Mouse (Mus musculus) neural tube, embryonic 11.5 days (tissue): Measurements from ENCODE around the gene Prokr2. TPM values are rescaled to one million over a fixed set of nuclear protein-coding genes. Genes with fewer than 3 reads are reported as not detected.
"Not testable (repeated sequence)": the region's sequence is repeated elsewhere in the genome, so short reads cannot be mapped to it uniquely, and the experiment has no call there.

Experiments
- ATAC-seq: fragments of 200-750 bp; cut with Nextera tagmentation; 2 replicates; pipeline ENCODE4 v1.8.0; 2017; ENCODE audit warnings: moderate number of reproducible peaks, mild to moderate bottlenecking, moderate TSS enrichment, moderate library complexity; ENCODE audit not compliant: insufficient read depth, low FRiP score, low TSS enrichment
- DNase-seq: peaks from one replicate; pipeline ENCODE4 v3.0.0-alpha.2; 2015; ENCODE audit warnings: low spot score
- H3K27ac ChIP-seq: fragments of 300-500 bp; sonication (generic); 2 replicates; pipeline ENCODE4 v1.5.1; 2014; ENCODE audit warnings: low read depth, mild to moderate bottlenecking, low read length
- H3K27me3 ChIP-seq: fragments of 300-500 bp; sonication (generic); 2 replicates; pipeline ENCODE4 v1.6.1; 2014; ENCODE audit warnings: mild to moderate bottlenecking, low read length, mixed read lengths; ENCODE audit not compliant: control insufficient read depth, insufficient read depth
- H3K36me3 ChIP-seq: fragments of 300-500 bp; sonication (generic); 2 replicates; pipeline ENCODE4 v1.6.1; 2014; ENCODE audit warnings: mild to moderate bottlenecking, low read length, moderate library complexity, mixed read lengths; ENCODE audit not compliant: control insufficient read depth, insufficient read depth
- H3K4me1 ChIP-seq: fragments of 300-500 bp; sonication (generic); 2 replicates; pipeline ENCODE4 v1.6.1; 2014; ENCODE audit warnings: low read length, mixed read lengths; ENCODE audit not compliant: control insufficient read depth, insufficient read depth
- H3K4me2 ChIP-seq: fragments of 300-500 bp; sonication (generic); 2 replicates; pipeline ENCODE4 v1.6.1; 2014; ENCODE audit warnings: low read depth, mild to moderate bottlenecking, moderate library complexity
- H3K4me3 ChIP-seq: fragments of 300-500 bp; sonication (generic); 2 replicates; pipeline ENCODE4 v1.5.1; 2014; ENCODE audit warnings: low read depth, low read length
- H3K9ac ChIP-seq: fragments of 300-500 bp; sonication (generic); 2 replicates; pipeline ENCODE4 v1.6.1; 2014; ENCODE audit warnings: mild to moderate bottlenecking, low read length
- H3K9me3 ChIP-seq: fragments of 300-500 bp; sonication (generic); 2 replicates; pipeline ENCODE4 v1.6.1; 2016; ENCODE audit warnings: low read length; ENCODE audit not compliant: control insufficient read depth
- WGBS: fragments of 180-500 bp; shearing (Covaris S2); extraction: QIAGEN DNeasy Blood & Tissue Kit; methylation state at CpG from one replicate; pipeline ENCODE4 v1.1.7; 2014; 5-methylcytosine and 5-hydroxymethylcytosine counted together
- polyA plus RNA-seq: library from polyadenylated mRNA; unstranded; fragments of >200 nt; fragmentation: Nextera tagmentation; extraction: Ambion mirVana; gene quantifications from 2 replicates; pipeline ENCODE4 v1.2.1, GENCODE M21; 2014

Prokr2 gene
- polyA plus RNA-seq, 1 experiment from 2014 or later = 0.98 TPM

GRCm38 (mm10) chr2:132317178-132317577 lies 68.1 kb downstream of the Prokr2 start:
- no peak for ATAC-seq
- H3K9ac ChIP-seq = no peak overlapping the region
- no peaks in the 10 kb centered on the region for H3K9me3 ChIP-seq
- H3K4me2 ChIP-seq = no peak overlapping the region
- no peaks in the 10 kb centered on the region for H3K27me3 ChIP-seq
- no peaks in the 10 kb centered on the region for H3K36me3 ChIP-seq
- no peaks in the 10 kb centered on the region for H3K4me1 ChIP-seq
- no peak overlapping the region for H3K4me3 ChIP-seq
- 89% methylated on average over 1 of the region's 1 CpGs for WGBS
- no peak overlapping the region for H3K27ac ChIP-seq
- no peak for DNase-seq

- Histone ChIP-seq H3K9ac (no peak overlapping the region), H3K4me1 (no peaks in the 10 kb centered on the region), H3K27me3 (no peaks in the 10 kb centered on the region), H3K4me3 (no peak overlapping the region), H3K4me2 (no peak overlapping the region), H3K9me3 (no peaks in the 10 kb centered on the region), H3K27ac (no peak overlapping the region), H3K36me3 (no peaks in the 10 kb centered on the region)
- ATAC-seq (peak; percentile 70; the same call in 1 of the 2 replicates), DNase-seq (peak; percentile 66)
- WGBS = 42% methylated on average over 8 of the region's 8 CpGs
Observed at GRCm38 (mm10) chr2:132316041-132316808, 69.0 kb downstream of the Prokr2 start.

GRCm38 (mm10) chr2:132314057-132314456 lies 71.2 kb downstream of the Prokr2 start:
- not testable (repeated sequence) for H3K9me3 ChIP-seq, ATAC-seq, H3K27me3 ChIP-seq, H3K4me1 ChIP-seq, DNase-seq, H3K4me2 ChIP-seq, H3K4me3 ChIP-seq, H3K27ac ChIP-seq, H3K36me3 ChIP-seq, H3K9ac ChIP-seq
- 86% methylated on average over 8 of the region's 8 CpGs for WGBS

- H3K9me3 ChIP-seq = no peaks in the 10 kb centered on the region
- no peaks in the 10 kb centered on the region for H3K36me3 ChIP-seq
- WGBS = 91% methylated on average over 2 of the region's 2 CpGs
- H3K4me1 ChIP-seq = no peaks in the 10 kb centered on the region
- no peaks in the 10 kb centered on the region for H3K27me3 ChIP-seq
- DNase-seq = no peak
- H3K9ac ChIP-seq = no peak overlapping the region
- no peak overlapping the region for H3K4me3 ChIP-seq
- ATAC-seq = no peak; the same call in 1 of the 2 replicates
- no peak overlapping the region for H3K4me2 ChIP-seq
- no peak overlapping the region for H3K27ac ChIP-seq
Observed at GRCm38 (mm10) chr2:132313568-132313967, 71.7 kb downstream of the Prokr2 start.

- Histone ChIP-seq H3K27me3 (no peaks in the 10 kb centered on the region), H3K36me3 (no peaks in the 10 kb centered on the region; the same call in 1 of the 2 replicates), H3K9me3 (no peaks in the 10 kb centered on the region), H3K9ac (no peak overlapping the region), H3K4me3 (no peak overlapping the region), H3K4me1 (no peaks in the 10 kb centered on the region), H3K4me2 (no peak overlapping the region), H3K27ac (no peak overlapping the region)
- WGBS = 86% methylated on average over 5 of the region's 5 CpGs
- DNase-seq (no peak), ATAC-seq (no peak)
Observed at GRCm38 (mm10) chr2:132312616-132313015, 72.6 kb downstream of the Prokr2 start.

GRCm38 (mm10) chr2:132309398-132309930 lies 75.8 kb downstream of the Prokr2 start:
- Histone ChIP-seq H3K9ac (no peak overlapping the region), H3K36me3 (peaks cover 3% of the 10 kb centered on the region; the same call in 1 of the 2 replicates), H3K4me3 (no peak overlapping the region), H3K27me3 (no peaks in the 10 kb centered on the region), H3K4me2 (no peak overlapping the region), H3K27ac (no peak overlapping the region), H3K4me1 (no peaks in the 10 kb centered on the region), H3K9me3 (no peaks in the 10 kb centered on the region)
- no peak for ATAC-seq
- 96% methylated on average over 6 of the region's 6 CpGs for WGBS
- no peak for DNase-seq

- H3K4me2 ChIP-seq = no peak overlapping the region
- no peak overlapping the region for H3K27ac ChIP-seq
- H3K4me3 ChIP-seq = no peak overlapping the region
- no peaks in the 10 kb centered on the region for H3K27me3 ChIP-seq
- peaks cover 3% of the 10 kb centered on the region; the same call in 1 of the 2 replicates for H3K36me3 ChIP-seq
- no peaks in the 10 kb centered on the region for H3K4me1 ChIP-seq
- H3K9ac ChIP-seq = no peak overlapping the region
- ATAC-seq (no peak), DNase-seq (no peak)
- no peaks in the 10 kb centered on the region for H3K9me3 ChIP-seq
- WGBS = 94% methylated on average over 6 of the region's 6 CpGs
Observed at GRCm38 (mm10) chr2:132308829-132309228, 76.4 kb downstream of the Prokr2 start.

GRCm38 (mm10) chr2:132307213-132307843 lies 77.9 kb downstream of the Prokr2 start:
- no peak for ATAC-seq

More at GRCm38 (mm10) chr2:132307213-132307843, 77.9 kb downstream of the Prokr2 start:
- no peak for DNase-seq
- Histone ChIP-seq H3K27ac (no peak overlapping the region), H3K9ac (no peak overlapping the region), H3K4me2 (no peak overlapping the region), H3K4me1 (no peaks in the 10 kb centered on the region), H3K9me3 (no peaks in the 10 kb centered on the region), H3K27me3 (no peaks in the 10 kb centered on the region), H3K36me3 (peaks cover 3% of the 10 kb centered on the region), H3K4me3 (no peak overlapping the region)
- 94% methylated on average over 11 of the region's 11 CpGs for WGBS
